ENCODE assay signal across 11 mouse cellular contexts in genomic region chr6:88290129-88290766, GRCm38 (mm10).
DNase-seq lines count a peak whose midpoint lies in the region; ATAC-seq and TF ChIP-seq lines count a peak whose summit lies in the region.
"Had no signal": no experiment of that assay in that cellular context is flagged by ENCODE, and none has a peak within 500 bp of the region (broad histone marks: within the 10 kb centered on the region; RNA-seq: fewer than 3 reads in every experiment).

No protein-coding gene starts in this region.

- H3K27ac ChIP-seq in hindbrain, postnatal 0 days, result no peak overlapping the region
- no peak overlapping the region for H3K27ac ChIP-seq in hindbrain, embryonic 12.5 days
- H3K27ac ChIP-seq: kidney, postnatal 0 days had no signal

- TF ChIP-seq CTCF in hindbrain, postnatal 0 days (IDR thresholded peaks at IDR 0.05; ENCODE audit: low read depth), result 0 out of 2 replicates have a peak, but pooled peaks have one; percentile 2

- H3K36me3 ChIP-seq in hindbrain, postnatal 0 days (ENCODE audit: insufficient read depth, low read length), result no peaks in the 10 kb centered on the region
- no peaks in the 10 kb centered on the region for H3K36me3 ChIP-seq in hindbrain, embryonic 12.5 days

- H3K4me1 ChIP-seq in hindbrain, postnatal 0 days (ENCODE audit: insufficient read depth, low read length), result no peaks in the 10 kb centered on the region; the same call in 1 of the 2 replicates
- H3K4me1 ChIP-seq in hindbrain, embryonic 12.5 days, result no peaks in the 10 kb centered on the region

- H3K27me3 ChIP-seq in hindbrain, postnatal 0 days (ENCODE audit: insufficient read depth, low read length), result no peaks in the 10 kb centered on the region
- H3K27me3 ChIP-seq in hindbrain, embryonic 12.5 days, result no peaks in the 10 kb centered on the region

- H3K4me3 ChIP-seq in hindbrain, postnatal 0 days (ENCODE audit: low read length), result no peak overlapping the region
- no peak overlapping the region for H3K4me3 ChIP-seq in hindbrain, embryonic 12.5 days
- H3K4me3 ChIP-seq: myocyte had no signal

- no peaks in the 10 kb centered on the region for H3K9me3 ChIP-seq in hindbrain, postnatal 0 days (ENCODE audit: low read length)
- no peaks in the 10 kb centered on the region for H3K9me3 ChIP-seq in hindbrain, embryonic 12.5 days (replicated peaks)

- no peak overlapping the region for H3K4me2 ChIP-seq in hindbrain, postnatal 0 days (ENCODE audit: low read depth, low read length)
- H3K4me2 ChIP-seq in hindbrain, embryonic 12.5 days (replicated peaks), result no peak overlapping the region

- H3K9ac ChIP-seq in hindbrain, postnatal 0 days (replicated peaks; ENCODE audit: low read length), result no peak overlapping the region
- H3K9ac ChIP-seq in hindbrain, embryonic 12.5 days, result no peak overlapping the region

- peak; percentile 83 for DNase-seq in hindbrain, postnatal 0 days (ENCODE audit: low spot score)
- peak; percentile 65 for DNase-seq in heart, postnatal 4 days
- peak; percentile 34 to 46 for DNase-seq in right cerebral cortex, adult 2 months (ENCODE audit: low spot score in 2 of 2)
- DNase-seq in B cell, adult 2 months, result no peak
- DNase-seq in spleen, postnatal 36 days (ENCODE audit: low spot score in 2 of 2), result no peak
- DNase-seq: embryo, embryonic 11 days had no signal

- ATAC-seq in hindbrain, postnatal 0 days, result peak; percentile 95
- no peak for ATAC-seq in hindbrain, embryonic 12.5 days (ENCODE audit: low FRiP score)
- peak; percentile 83 for ATAC-seq in frontal cortex, adult (ENCODE audit: low TSS enrichment)
- no peak for ATAC-seq in monocyte, adult 5-6 weeks (replicated peaks; ENCODE audit: insufficient number of reproducible peaks, low FRiP score, low TSS enrichment, poor library complexity, severe bottlenecking)

- WGBS in hindbrain, postnatal 0 days, result 28% methylated on average over 6 of the region's 6 CpGs
- 68% methylated on average over 6 of the region's 6 CpGs for WGBS in hindbrain, embryonic 12.5 days

Comparison
In these comparisons a context has a peak if more than half of its experiments do, and no peak if none do; other contexts are left out.
1. ATAC-seq: peak in hindbrain, postnatal 0 days (single experiment) and frontal cortex, adult (single experiment); none in hindbrain, embryonic 12.5 days (single experiment) and monocyte, adult 5-6 weeks (single experiment).
2. DNase-seq: peak in hindbrain, postnatal 0 days (single experiment), heart, postnatal 4 days (single experiment) and right cerebral cortex, adult 2 months (2 of 2); none in B cell, adult 2 months (0 of 2) and spleen, postnatal 36 days (0 of 2).